Mouse (Mus musculus): ENCODE data around the gene Iars2.

DNA sequence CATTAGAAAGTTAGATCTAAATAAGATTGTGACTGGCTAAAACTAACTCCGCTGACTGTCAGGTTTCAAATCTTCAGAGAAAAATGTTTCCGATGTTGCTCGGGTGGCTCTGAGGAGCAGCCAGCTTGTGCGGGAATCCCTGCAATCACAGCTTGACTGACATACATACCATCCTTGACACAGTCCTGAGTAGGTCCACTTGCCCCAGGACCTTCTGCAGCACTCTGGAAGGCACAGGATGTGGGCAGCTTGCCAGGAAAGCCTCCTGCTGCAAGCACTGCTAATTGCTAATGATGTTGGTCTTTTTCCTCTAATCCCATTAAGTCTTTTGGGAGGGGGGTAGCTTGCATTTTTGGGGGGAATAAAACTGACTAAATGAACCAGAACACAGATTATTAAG lies 44.0 kb downstream of the Iars2 start:
- no peak for TF ChIP-seq EP300 (IDR thresholded peaks at IDR 0.05)
- TF ChIP-seq CTCF (IDR thresholded peaks at IDR 0.05): no peak
